Mouse (Mus musculus): ENCODE measurements around the gene Tas2r119.

DNA sequence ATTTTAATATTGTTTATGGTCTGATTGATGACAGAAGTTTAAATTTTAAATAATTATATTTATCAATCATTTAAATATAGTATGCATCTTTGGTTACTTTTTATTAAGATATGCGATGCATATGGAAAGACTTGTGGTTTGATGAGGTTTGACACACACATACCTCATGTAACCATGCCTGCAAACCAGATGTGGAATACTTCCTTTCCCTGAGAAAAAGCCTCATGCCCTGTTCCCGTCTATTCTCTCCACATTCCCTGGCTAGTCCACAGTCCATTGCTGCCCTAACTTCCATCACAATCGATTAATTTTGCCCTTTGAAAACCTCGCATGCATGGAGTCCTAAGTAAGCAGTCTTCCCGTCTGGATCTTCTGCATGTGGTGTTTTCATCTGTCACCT lies 21.0 kb upstream of the Tas2r119 start:
- TF ChIP-seq CTCF (IDR thresholded peaks at IDR 0.05; ENCODE audit: low read depth) (no peak), EP300 (IDR thresholded peaks at IDR 0.05; ENCODE audit: low read depth) (no peak)

Measured in liver, postnatal 0 days (tissue).